Mouse (Mus musculus) stomach, postnatal 0 days (tissue): ENCODE data around the gene Olfr403. TPM values are rescaled to one million over a fixed set of nuclear protein-coding genes. Genes with fewer than 3 reads are reported as not detected.
"Not testable (repeated sequence)": the region's sequence is repeated elsewhere in the genome, so short reads cannot be mapped to it uniquely, and the experiment has no call there.

Source experiments
- ATAC-seq: fragments of 200-750 bp; cut with Nextera tagmentation; 2 replicates; pipeline ENCODE4 v1.8.0; 2017; ENCODE audit not compliant: low FRiP score, low TSS enrichment
- DNase-seq: peaks from one replicate; pipeline ENCODE4 v3.0.0-alpha.2; 2016; ENCODE audit warnings: low spot score
- H3K27ac ChIP-seq: fragments of 300-500 bp; sonication (generic); replicated peaks from 2 replicates; pipeline ENCODE4 v1.5.1; 2014; ENCODE audit warnings: mild to moderate bottlenecking, control low read depth
- H3K27me3 ChIP-seq: fragments of 300-500 bp; sonication (generic); 2 replicates; pipeline ENCODE4 v1.6.1; 2014; ENCODE audit warnings: low read length; ENCODE audit not compliant: control insufficient read depth, insufficient read depth
- H3K36me3 ChIP-seq: fragments of 300-500 bp; sonication (generic); 2 replicates; pipeline ENCODE4 v1.6.1; 2014; ENCODE audit warnings: low read length, mixed read lengths; ENCODE audit not compliant: control insufficient read depth, insufficient read depth
- H3K4me1 ChIP-seq: fragments of 300-500 bp; sonication (generic); replicated peaks from 2 replicates; pipeline ENCODE4 v1.6.1; 2014; ENCODE audit warnings: antibody characterized with exemption; ENCODE audit not compliant: control insufficient read depth, insufficient read depth
- H3K4me2 ChIP-seq: fragments of 300-500 bp; sonication (generic); replicated peaks from 2 replicates; pipeline ENCODE4 v1.6.1; 2014; ENCODE audit warnings: low read depth, mild to moderate bottlenecking, control low read depth, moderate library complexity
- H3K4me3 ChIP-seq: fragments of 300-500 bp; sonication (generic); 2 replicates; pipeline ENCODE4 v1.5.1; 2014; ENCODE audit warnings: low read depth, low read length, control low read depth
- H3K9ac ChIP-seq: fragments of 300-500 bp; sonication (generic); 2 replicates; pipeline ENCODE4 v1.6.1; 2014; ENCODE audit warnings: mild to moderate bottlenecking, low read length, control low read depth, mixed read lengths
- H3K9me3 ChIP-seq: fragments of 300-500 bp; sonication (generic); 2 replicates; pipeline ENCODE4 v1.6.1; 2016; ENCODE audit warnings: low read length; ENCODE audit not compliant: control insufficient read depth
- CTCF ChIP-seq: IDR thresholded peaks from 2 replicates; pipeline ENCODE4 v1.5.1; 2016; ENCODE audit warnings: antibody characterized with exemption, low read depth, mild to moderate bottlenecking, moderate library complexity
- EP300 ChIP-seq: optimal IDR thresholded peaks from 2 replicates; pipeline ENCODE3; 2016; ENCODE audit warnings: antibody characterized with exemption
- WGBS: fragments of 180-500 bp; shearing (Covaris S2); extraction: QIAGEN DNeasy Blood & Tissue Kit; methylation state at CpG from one replicate; pipeline ENCODE4 v1.1.7; 2014; 5-methylcytosine and 5-hydroxymethylcytosine counted together
- polyA plus RNA-seq: library from polyadenylated mRNA; unstranded; fragments of >200 nt; fragmentation: Nextera tagmentation; extraction: Ambion mirVana; gene quantifications from 2 replicates; pipeline ENCODE4 v1.2.1, GENCODE M21; 2015

Olfr403 gene
- polyA plus RNA-seq, result not detected in 2 replicates

- no peak for ATAC-seq
- DNase-seq, result no peak
- Histone ChIP-seq H3K4me2 (no peak within 1 kb of the TSS), H3K9ac (no peak within 1 kb of the TSS), H3K9me3 (no peaks in the 10 kb centered on the region), H3K27ac (no peak within 1 kb of the TSS), H3K4me1 (no peaks in the 10 kb centered on the region), H3K36me3 (no peaks in the 10 kb centered on the region), H3K4me3 (no peak within 1 kb of the TSS), H3K27me3 (no peaks in the 10 kb centered on the region)
- TF ChIP-seq EP300 (no peak), CTCF (no peak)
Observed at GRCm38 (mm10) chr11:74185949-74186348, at the start of gene Olfr403. Olfr403 (plus strand) TSS chr11:74186249.

DNA sequence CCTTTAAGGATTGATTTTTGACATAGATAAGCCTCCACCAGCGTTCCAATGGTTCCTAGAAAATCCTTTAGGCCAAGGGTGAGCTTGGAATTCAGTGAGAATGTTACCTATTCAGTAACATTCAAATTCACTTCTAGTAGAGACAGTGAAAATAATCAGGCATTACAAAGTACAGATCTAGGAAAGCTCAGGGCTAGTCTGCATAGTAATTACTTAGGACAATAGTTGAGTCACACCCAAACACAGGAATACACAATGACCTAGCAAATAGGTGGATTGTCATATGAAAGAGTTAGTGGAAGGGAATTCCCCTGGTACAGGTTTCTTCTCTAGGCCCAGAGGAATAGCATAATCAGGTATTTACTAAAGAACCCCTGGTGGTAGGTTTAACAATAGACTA, 46.0 kb upstream of the Olfr403 start:
- H3K4me3 ChIP-seq, H3K27me3 ChIP-seq, H3K9ac ChIP-seq, H3K4me2 ChIP-seq, H3K9me3 ChIP-seq, DNase-seq, H3K27ac ChIP-seq, ATAC-seq, H3K36me3 ChIP-seq, H3K4me1 ChIP-seq: not testable (repeated sequence)
- 39% methylated on average over 1 of the region's 1 CpGs for WGBS

- H3K9ac ChIP-seq, result no peak overlapping the region
- H3K4me2 ChIP-seq, result no peak overlapping the region
- no peak for ATAC-seq
- no peak for TF ChIP-seq CTCF
- no peak for TF ChIP-seq EP300
- no peaks in the 10 kb centered on the region for H3K9me3 ChIP-seq
- no peak overlapping the region for H3K27ac ChIP-seq
- no peaks in the 10 kb centered on the region for H3K27me3 ChIP-seq
- no peak overlapping the region for H3K4me3 ChIP-seq
- no peaks in the 10 kb centered on the region for H3K4me1 ChIP-seq
- no peaks in the 10 kb centered on the region for H3K36me3 ChIP-seq
- no peak for DNase-seq
Observed at GRCm38 (mm10) chr11:74145866-74146265, 40.2 kb upstream of the Olfr403 start.

- H3K27me3 ChIP-seq, result no peaks in the 10 kb centered on the region
- no peaks in the 10 kb centered on the region for H3K36me3 ChIP-seq
- no peak within 1 kb of the TSS for H3K9ac ChIP-seq
- DNase-seq, result no peak
- no peak for ATAC-seq
- H3K27ac ChIP-seq, result no peak within 1 kb of the TSS
- 55% methylated on average over 3 of the region's 3 CpGs for WGBS
- no peaks in the 10 kb centered on the region for H3K9me3 ChIP-seq
- no peaks in the 10 kb centered on the region for H3K4me1 ChIP-seq
- no peak within 1 kb of the TSS for H3K4me3 ChIP-seq
- H3K4me2 ChIP-seq, result no peak within 1 kb of the TSS
- TF ChIP-seq CTCF, result no peak
- no peak for TF ChIP-seq EP300
Observed at GRCm38 (mm10) chr11:74153229-74153628, 32.8 kb upstream of the Olfr403 start, which contains the start of gene Olfr402. Olfr402 (plus strand) TSS chr11:74153529.

GRCm38 (mm10) chr11:74168771-74169170, 17.3 kb upstream of the Olfr403 start:
- Histone ChIP-seq H3K27me3 (no peaks in the 10 kb centered on the region), H3K9ac (no peak overlapping the region), H3K4me3 (no peak overlapping the region), H3K9me3 (no peaks in the 10 kb centered on the region), H3K27ac (no peak overlapping the region), H3K36me3 (no peaks in the 10 kb centered on the region), H3K4me2 (no peak overlapping the region), H3K4me1 (no peaks in the 10 kb centered on the region)
- no peak for TF ChIP-seq CTCF
- no peak for TF ChIP-seq EP300
- DNase-seq, result no peak
- ATAC-seq, result no peak

GRCm38 (mm10) chr11:74183168-74183567, 2.9 kb upstream of the Olfr403 start:
- WGBS, result 75% methylated on average over 4 of the region's 4 CpGs
- no peak overlapping the region for H3K4me3 ChIP-seq

More at GRCm38 (mm10) chr11:74183168-74183567, 2.9 kb upstream of the Olfr403 start:
- Histone ChIP-seq H3K9ac (no peak overlapping the region), H3K9me3 (no peaks in the 10 kb centered on the region), H3K27me3 (no peaks in the 10 kb centered on the region), H3K4me2 (no peak overlapping the region), H3K36me3 (no peaks in the 10 kb centered on the region), H3K4me1 (no peaks in the 10 kb centered on the region), H3K27ac (no peak overlapping the region)
- DNase-seq (peak; percentile 14), ATAC-seq (peak; percentile 38)
- no peak for TF ChIP-seq EP300
- TF ChIP-seq CTCF, result no peak
